Mouse (Mus musculus) CH12.LX (cell line): Measurements from ENCODE around the gene 4930562C15Rik. TPM values are rescaled to one million over a fixed set of nuclear protein-coding genes. Genes with fewer than 3 reads are reported as not detected.

Source experiments
- DNase-seq: peaks from one replicate; pipeline ENCODE4 v3.0.0-alpha.2; 2013; ENCODE audit errors: extremely low read depth
- H3K27ac ChIP-seq: 2 replicates; pipeline ENCODE4 v1.5.1; 2012; ENCODE audit warnings: low read depth, mild to moderate bottlenecking, control low read depth, moderate library complexity; ENCODE audit not compliant: insufficient read depth
- H3K27me3 ChIP-seq: replicated peaks from 2 replicates; pipeline ENCODE3; 2012; ENCODE audit warnings: inconsistent platforms
- H3K36me3 ChIP-seq, 2 experiments: replicated peaks in 1 of 2; 2 replicates each; pipeline versions ENCODE3 to v1.6.1; 2012; ENCODE audit warnings: inconsistent platforms in 1 of 2, low read length in 1 of 2, mild to moderate bottlenecking in 1 of 2, mixed read lengths in 1 of 2, moderate library complexity in 1 of 2; ENCODE audit not compliant: control insufficient read depth in 1 of 2, insufficient read depth in 1 of 2
- H3K4me1 ChIP-seq, 2 experiments: 2 replicates each; pipeline ENCODE4 v1.6.1; 2012; ENCODE audit warnings: inconsistent platforms in 1 of 2, moderate library complexity in 1 of 2; ENCODE audit not compliant: insufficient read depth in 2 of 2, control insufficient read depth in 1 of 2
- H3K4me2 ChIP-seq: 2 replicates; pipeline ENCODE4 v1.6.1; 2012; ENCODE audit warnings: low read depth, mild to moderate bottlenecking, control low read depth; ENCODE audit not compliant: poor library complexity, insufficient read depth, severe bottlenecking
- H3K4me3 ChIP-seq, 3 experiments: fragments of 150-350 bp in 1 of 3; sonication (generic) in 1 of 3; replicated peaks in 1 of 3; 2 replicates each; pipeline versions ENCODE3 to v1.5.1; 2011 to 2012; ENCODE audit warnings: low read depth in 2 of 3, low read length in 2 of 3, mild to moderate bottlenecking in 2 of 3, moderate library complexity in 2 of 3, control low read depth in 1 of 3, improper control_type of control experiment in 1 of 3, inconsistent platforms in 1 of 3, mixed read lengths in 1 of 3; ENCODE audit not compliant: poor library complexity in 1 of 3
- H3K79me2 ChIP-seq: replicated peaks from 2 replicates; pipeline ENCODE4 v1.6.1; 2012; ENCODE audit warnings: mild to moderate bottlenecking, moderate library complexity; ENCODE audit not compliant: control insufficient read depth, poor library complexity, insufficient read depth, severe bottlenecking; ENCODE audit errors: extremely low read depth
- H3K9ac ChIP-seq: 2 replicates; pipeline ENCODE4 v1.6.1; 2012; ENCODE audit warnings: low read depth, mild to moderate bottlenecking, control low read depth, moderate library complexity; ENCODE audit not compliant: insufficient read depth
- H3K9me3 ChIP-seq: replicated peaks from 2 replicates; pipeline ENCODE3; 2012; ENCODE audit warnings: low read length, inconsistent platforms, mixed read lengths
- BHLHE40 ChIP-seq: IDR thresholded peaks from 2 replicates; pipeline ENCODE4 v1.6.1; 2011; ENCODE audit warnings: mild to moderate bottlenecking, low read depth, low read length, improper control_type of control experiment
- CHD1 ChIP-seq: IDR thresholded peaks from 2 replicates; pipeline ENCODE4 v1.6.1; 2012; ENCODE audit warnings: low read depth, low read length, improper control_type of control experiment, inconsistent platforms
- CTCF ChIP-seq, 2 experiments: IDR thresholded peaks in 1 of 2; conservative IDR thresholded peaks in 1 of 2; 2 replicates each; pipeline ENCODE4 v1.5.1; 2011 to 2012; ENCODE audit warnings: low read depth in 2 of 2, low read length in 2 of 2, improper control_type of control experiment in 1 of 2, inconsistent platforms in 1 of 2, mild to moderate bottlenecking in 1 of 2, moderate library complexity in 1 of 2
- E2F4 ChIP-seq: IDR thresholded peaks from 2 replicates; pipeline ENCODE4 v1.6.1; 2011; ENCODE audit warnings: low read depth, low read length, improper control_type of control experiment; ENCODE audit not compliant: insufficient replicate concordance
- ELF1 ChIP-seq: IDR thresholded peaks from 2 replicates; pipeline ENCODE4 v1.6.1; 2014; ENCODE audit warnings: low read depth, mild to moderate bottlenecking, inconsistent platforms, low read length, improper control_type of control experiment
- EP300 ChIP-seq: IDR thresholded peaks from 2 replicates; pipeline ENCODE4 v1.6.1; 2011; ENCODE audit warnings: low read length, improper control_type of control experiment
- ETS1 ChIP-seq: conservative IDR thresholded peaks from 2 replicates; pipeline ENCODE4 v1.6.1; 2012; ENCODE audit warnings: low read depth, mild to moderate bottlenecking, inconsistent platforms, low read length, improper control_type of control experiment, moderate library complexity
- GABPA ChIP-seq: IDR thresholded peaks from 2 replicates; pipeline ENCODE4 v1.6.1; 2012; ENCODE audit warnings: low read depth, low read length, improper control_type of control experiment, inconsistent platforms; ENCODE audit not compliant: insufficient replicate concordance
- HCFC1 ChIP-seq: IDR thresholded peaks from 2 replicates; pipeline ENCODE4 v1.6.1; 2012; ENCODE audit warnings: low read depth, mild to moderate bottlenecking, inconsistent platforms, low read length, improper control_type of control experiment
- IRF4 ChIP-seq: IDR thresholded peaks from 2 replicates; pipeline ENCODE4 v1.6.1; 2014; ENCODE audit warnings: low read depth, mild to moderate bottlenecking, inconsistent platforms, low read length, improper control_type of control experiment
- JUN ChIP-seq: IDR thresholded peaks from 2 replicates; pipeline ENCODE4 v1.6.1; 2011; ENCODE audit warnings: low read depth, mild to moderate bottlenecking, low read length, improper control_type of control experiment, moderate library complexity; ENCODE audit not compliant: insufficient read depth
- JUND ChIP-seq: conservative IDR thresholded peaks from 2 replicates; pipeline ENCODE4 v1.6.1; 2011; ENCODE audit warnings: low read depth, low read length, improper control_type of control experiment
- KAT2A ChIP-seq: IDR thresholded peaks from 2 replicates; pipeline ENCODE4 v1.6.1; 2012; ENCODE audit warnings: low read length, improper control_type of control experiment, inconsistent platforms; ENCODE audit not compliant: insufficient replicate concordance
- MAFK ChIP-seq: IDR thresholded peaks from 2 replicates; pipeline ENCODE4 v1.6.1; 2011; ENCODE audit warnings: low read length, improper control_type of control experiment; ENCODE audit not compliant: insufficient replicate concordance
- MAX ChIP-seq: IDR thresholded peaks from 2 replicates; pipeline ENCODE4 v1.6.1; 2011; ENCODE audit warnings: low read length, improper control_type of control experiment
- MAZ ChIP-seq: IDR thresholded peaks from 2 replicates; pipeline ENCODE4 v1.6.1; 2012; ENCODE audit warnings: low read depth, mild to moderate bottlenecking, inconsistent platforms, low read length, improper control_type of control experiment, moderate library complexity
- MEF2A ChIP-seq: IDR thresholded peaks from 2 replicates; pipeline ENCODE4 v1.6.1; 2014; ENCODE audit warnings: low read depth, mild to moderate bottlenecking, inconsistent platforms, low read length, improper control_type of control experiment, borderline replicate concordance
- NELFE ChIP-seq: IDR thresholded peaks from 2 replicates; pipeline ENCODE4 v1.6.1; 2011; ENCODE audit warnings: low read depth, low read length, improper control_type of control experiment
- NRF1 ChIP-seq: IDR thresholded peaks from 2 replicates; pipeline ENCODE4 v1.6.1; 2014; ENCODE audit warnings: low read depth, mild to moderate bottlenecking, inconsistent platforms, low read length, improper control_type of control experiment, moderate library complexity
- PAX5 ChIP-seq: IDR thresholded peaks from 2 replicates; pipeline ENCODE4 v1.6.1; 2012; ENCODE audit warnings: low read length, inconsistent platforms, mixed read lengths
- POLR2AphosphoS2 ChIP-seq: IDR thresholded peaks from 2 replicates; pipeline ENCODE4 v1.6.1; 2011; ENCODE audit warnings: low read depth, low read length, improper control_type of control experiment
- RAD21 ChIP-seq: IDR thresholded peaks from 2 replicates; pipeline ENCODE4 v1.6.1; 2011; ENCODE audit warnings: low read depth, mild to moderate bottlenecking, low read length, improper control_type of control experiment, moderate library complexity
- TBP ChIP-seq: conservative IDR thresholded peaks from 2 replicates; pipeline ENCODE4 v1.6.1; 2011; ENCODE audit warnings: low read depth, low read length, improper control_type of control experiment
- TCF12 ChIP-seq: IDR thresholded peaks from 2 replicates; pipeline ENCODE4 v1.6.1; 2014; ENCODE audit warnings: low read depth, mild to moderate bottlenecking, inconsistent platforms, low read length, improper control_type of control experiment
- UBTF ChIP-seq: IDR thresholded peaks from 2 replicates; pipeline ENCODE4 v1.6.1; 2012; ENCODE audit warnings: low read depth, mild to moderate bottlenecking, inconsistent platforms, low read length, improper control_type of control experiment, moderate library complexity
- USF1 ChIP-seq: IDR thresholded peaks from 2 replicates; pipeline ENCODE4 v1.6.1; 2014; ENCODE audit warnings: low read depth, mild to moderate bottlenecking, inconsistent platforms, low read length, improper control_type of control experiment
- USF2 ChIP-seq: conservative IDR thresholded peaks from 2 replicates; pipeline ENCODE4 v1.6.1; 2011; ENCODE audit warnings: low read depth, low read length, improper control_type of control experiment
- ZC3H11A ChIP-seq: IDR thresholded peaks from 2 replicates; pipeline ENCODE4 v1.6.1; 2012; ENCODE audit warnings: low read depth, mild to moderate bottlenecking, inconsistent platforms, low read length, improper control_type of control experiment
- ZKSCAN1 ChIP-seq: IDR thresholded peaks from 2 replicates; pipeline ENCODE4 v1.6.1; 2012; ENCODE audit warnings: low read depth, inconsistent platforms, low read length, improper control_type of control experiment, borderline replicate concordance
- ZMIZ1 ChIP-seq: IDR thresholded peaks from 2 replicates; pipeline ENCODE4 v1.6.1; 2012; ENCODE audit warnings: low read depth, mild to moderate bottlenecking, inconsistent platforms, low read length, improper control_type of control experiment
- ZNF384 ChIP-seq: IDR thresholded peaks from 2 replicates; pipeline ENCODE4 v1.6.1; 2012; ENCODE audit warnings: low read depth, low read length, improper control_type of control experiment, inconsistent platforms
- dilution Hi-C: fragments of 300-500 bp; cut with MboI; formaldehyde crosslinking; loops from 2 replicates; pipeline ENCODE4 v1.14.3; 2020; ENCODE audit warnings: low sequenced_read_pairs; ENCODE audit not compliant: extremely low pct_unique_long_range_greater_than_20kb, extremely low pct_ligation_motif_present
- in situ Hi-C: fragments of 300-500 bp; cut with MboI; formaldehyde crosslinking; loops from 3 replicates; pipeline ENCODE4 v1.14.3; 2019; ENCODE audit warnings: low sequenced_read_pairs, low pct_ligation_motif_present, low pct_unique_long_range_greater_than_20kb, mixed read lengths
- polyA plus RNA-seq: library from polyadenylated mRNA; unstranded; fragments of >175 nt; gene quantifications from 2 replicates; pipeline ENCODE4 v1.2.1, GENCODE M21; 2012; ENCODE audit warnings: low read depth; ENCODE audit not compliant: insufficient read length
- total RNA-seq, 2 experiments: library from RNA; depleted of rRNA; stranded (reverse); fragments of 300-350 nt in 1 of 2; fragments of >200 nt in 1 of 2; gene quantifications; 2 replicates each; pipeline ENCODE4 v1.2.3; 2012 to 2014

Gene 4930562C15Rik
- total and polyA plus RNA-seq, 3 experiments: 0.13 to 0.80 (median 0.20) TPM

GRCm38 (mm10) chr16:4907386-4907785 is 72.2 kb downstream of the 4930562C15Rik start:
- in situ Hi-C loops: no loop called here
- Histone ChIP-seq H3K9me3 (no peaks in the 10 kb centered on the region), H3K27ac (0 out of 2 replicates have a peak overlapping the region, but pooled peaks have one; percentile 10), H3K4me1 (peaks cover 30 to 52% of the 10 kb centered on the region in 2 experiments), H3K9ac (peak overlapping the region; percentile 54; the same call in 1 of the 2 replicates), H3K27me3 (no peaks in the 10 kb centered on the region), H3K36me3 (peaks cover 5 to 7% of the 10 kb centered on the region in 2 experiments), H3K4me3 (peak overlapping the region; percentile 17 to 30 (median 20)), H3K4me2 (peak overlapping the region; percentile 62), H3K79me2 (no peaks in the 10 kb centered on the region)
- dilution Hi-C loops: no loop called here
- TF ChIP-seq GABPA (no peak), NRF1 (no peak), JUN (no peak), CHD1 (no peak), USF2 (no peak), MAX (no peak), ELF1 (no peak), ZMIZ1 (no peak), ZKSCAN1 (no peak), CTCF (conservative IDR thresholded peaks at IDR 0.05 in 1 of 2, IDR thresholded peaks at IDR 0.05 in 1 of 2; ENCODE audit: low read depth in 2 of 2, low read length in 2 of 2) (no peak), PAX5 (no peak), TCF12 (no peak), USF1 (no peak; the same call in 1 of the 2 replicates), HCFC1 (no peak)
- DNase-seq: no peak

- H3K4me3 ChIP-seq: peak overlapping the region in 2 of 3 experiments; percentile 17 to 30
- H3K9ac ChIP-seq: peak overlapping the region; percentile 54; the same call in 1 of the 2 replicates
- DNase-seq: peak; percentile 95
- dilution Hi-C loops (no loop called here), in situ Hi-C loops (no loop called here)
- H3K79me2 ChIP-seq: no peaks in the 10 kb centered on the region
- H3K4me1 ChIP-seq: peaks cover 33 to 58% of the 10 kb centered on the region in 2 experiments
- peak overlapping the region; percentile 62 for H3K4me2 ChIP-seq
- H3K27ac ChIP-seq: peak overlapping the region; percentile 68; the same call in 1 of the 2 replicates
- H3K27me3 ChIP-seq: no peaks in the 10 kb centered on the region
- H3K9me3 ChIP-seq: no peaks in the 10 kb centered on the region
- peaks cover 5 to 7% of the 10 kb centered on the region in 2 experiments for H3K36me3 ChIP-seq
- TF ChIP-seq MEF2A (peak; percentile 74; the same call in 1 of the 2 replicates), ZC3H11A (no peak), MAFK (no peak), UBTF (no peak), TBP (peak; percentile 83), ZNF384 (peak; percentile 14; the same call in 1 of the 2 replicates), KAT2A (no peak), BHLHE40 (peak; percentile 64), ETS1 (peak; percentile 53; the same call in 1 of the 2 replicates), MAX (no peak; the same call in none of the 2 replicates), CTCF (conservative IDR thresholded peaks at IDR 0.05 in 1 of 2, IDR thresholded peaks at IDR 0.05 in 1 of 2; ENCODE audit: low read depth in 2 of 2, low read length in 2 of 2) (no peak), E2F4 (no peak), EP300 (peak; percentile 89), ZMIZ1 (peak; percentile 46; the same call in 1 of the 2 replicates), HCFC1 (peak; percentile 67), JUND (peak; percentile 55), PAX5 (no peak), IRF4 (peak; percentile 98), POLR2AphosphoS2 (peak; percentile 85; the same call in 1 of the 2 replicates), CHD1 (no peak), TCF12 (peak; percentile 86), MAZ (peak; percentile 100), NELFE (peak; percentile 78), RAD21 (no peak), NRF1 (peak; percentile 38)
Measured at GRCm38 (mm10) chr16:4907972-4908371, 72.8 kb downstream of the 4930562C15Rik start.
